Mouse (Mus musculus) MEL (cell line): ENCODE results near the gene Gpr19.

Source experiments
- CHD1 ChIP-seq: IDR thresholded peaks from 2 replicates; pipeline ENCODE4 v1.6.1; 2012; ENCODE audit warnings: low read depth, mild to moderate bottlenecking, inconsistent platforms, low read length, improper control_type of control experiment
- CTCF ChIP-seq, 3 experiments: IDR thresholded peaks in 2 of 3; conservative IDR thresholded peaks in 1 of 3; 2 replicates each; pipeline ENCODE4 v1.5.1; 2011 to 2012; ENCODE audit warnings: low read length in 3 of 3, low read depth in 2 of 3, mild to moderate bottlenecking in 2 of 3, improper control_type of control experiment in 1 of 3, inconsistent platforms in 1 of 3, mixed read lengths in 1 of 3, moderate library complexity in 1 of 3; ENCODE audit not compliant: control insufficient read depth in 1 of 3, insufficient read depth in 1 of 3, poor library complexity in 1 of 3, severe bottlenecking in 1 of 3
- EP300 ChIP-seq, 2 experiments: IDR thresholded peaks; 2 replicates each; pipeline ENCODE4 v1.6.1; 2011; ENCODE audit warnings: improper control_type of control experiment in 2 of 2, low read length in 2 of 2, low read depth in 1 of 2, mild to moderate bottlenecking in 1 of 2
- ETS1 ChIP-seq: IDR thresholded peaks from 2 replicates; pipeline ENCODE4 v1.6.1; 2012; ENCODE audit warnings: low read depth, mild to moderate bottlenecking, inconsistent platforms, low read length, improper control_type of control experiment, moderate library complexity
- KAT2A ChIP-seq: conservative IDR thresholded peaks from 2 replicates; pipeline ENCODE4 v1.6.1; 2012; ENCODE audit warnings: low read depth, low read length, improper control_type of control experiment, inconsistent platforms
- MEF2A ChIP-seq: IDR thresholded peaks from 2 replicates; pipeline ENCODE4 v1.6.1; 2014; ENCODE audit warnings: low read depth, mild to moderate bottlenecking, inconsistent platforms, low read length, improper control_type of control experiment; ENCODE audit not compliant: poor library complexity, insufficient replicate concordance, severe bottlenecking; ENCODE audit errors: extremely low read depth
- NRF1 ChIP-seq: IDR thresholded peaks from 2 replicates; pipeline ENCODE4 v1.6.1; 2014; ENCODE audit warnings: low read depth, mild to moderate bottlenecking, inconsistent platforms, low read length, improper control_type of control experiment, moderate library complexity; ENCODE audit not compliant: poor library complexity, insufficient read depth, severe bottlenecking
- POLR2AphosphoS2 ChIP-seq: IDR thresholded peaks from 2 replicates; pipeline ENCODE4 v1.6.1; 2011; ENCODE audit warnings: low read length, improper control_type of control experiment
- TAL1 ChIP-seq: IDR thresholded peaks from 2 replicates; pipeline ENCODE4 v1.6.1; 2012; ENCODE audit warnings: mild to moderate bottlenecking, inconsistent platforms, low read length, moderate library complexity, mixed read lengths
- USF2 ChIP-seq, 2 experiments: IDR thresholded peaks; 2 replicates each; pipeline ENCODE4 v1.6.1; 2011 to 2012; ENCODE audit warnings: improper control_type of control experiment in 2 of 2, low read length in 2 of 2, borderline replicate concordance in 1 of 2, inconsistent platforms in 1 of 2, low read depth in 1 of 2, mild to moderate bottlenecking in 1 of 2; ENCODE audit not compliant: insufficient read depth in 1 of 2
- ZKSCAN1 ChIP-seq: IDR thresholded peaks from 2 replicates; pipeline ENCODE4 v1.6.1; 2012; ENCODE audit warnings: low read depth, mild to moderate bottlenecking, inconsistent platforms, low read length, improper control_type of control experiment, moderate library complexity

DNA sequence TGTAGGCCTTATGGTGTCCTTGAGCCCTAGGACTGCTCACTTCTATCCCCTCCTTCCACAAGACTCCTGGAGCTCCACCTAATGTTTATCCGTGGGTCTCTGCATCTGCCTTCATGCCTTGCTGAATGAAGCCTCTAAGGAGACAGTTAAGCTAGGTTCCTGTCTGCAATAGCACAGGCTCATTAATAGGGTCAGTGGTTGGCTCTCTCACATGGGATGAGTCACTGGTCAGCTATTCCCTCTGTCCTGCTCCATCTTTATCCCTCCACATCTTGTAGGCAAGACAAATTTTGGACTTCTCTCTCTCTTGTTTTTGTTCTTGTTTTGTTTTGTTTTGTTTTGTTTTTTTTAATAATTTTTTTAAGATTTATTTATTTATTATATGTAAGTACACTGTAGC is 7.4 kb upstream of the Gpr19 start:
- TF ChIP-seq KAT2A (no peak), EP300 (IDR thresholded peaks at IDR 0.05; ENCODE audit: low read depth in 1 of 2, low read length in 2 of 2) (no peak), MEF2A (no peak), NRF1 (no peak), CTCF (IDR thresholded peaks at IDR 0.05 in 2 of 3, conservative IDR thresholded peaks at IDR 0.05 in 1 of 3; ENCODE audit: control insufficient read depth in 1 of 3, insufficient read depth in 1 of 3, low read depth in 2 of 3, low read length in 3 of 3, poor library complexity in 1 of 3, severe bottlenecking in 1 of 3) (no peak), ETS1 (no peak), ZKSCAN1 (no peak), USF2 (IDR thresholded peaks at IDR 0.05; ENCODE audit: borderline replicate concordance in 1 of 2, insufficient read depth in 1 of 2, low read depth in 1 of 2, low read length in 2 of 2) (no peak), CHD1 (no peak), POLR2AphosphoS2 (no peak), TAL1 (no peak)
